Mouse (Mus musculus): ENCODE results near the gene Eddm3b. TPM values are rescaled to one million over a fixed set of nuclear protein-coding genes. Genes with fewer than 3 reads are reported as not detected.
"Not testable (repeated sequence)": the region's sequence is repeated elsewhere in the genome, so short reads cannot be mapped to it uniquely, and the experiment has no call there.

The Eddm3b gene
- polyA plus RNA-seq, 1 experiment from 2014 or later = not detected

- peak within 1 kb of the TSS; percentile 47 for H3K4me3 ChIP-seq (ENCODE audit: low read depth, low read length)
- H3K9me3 ChIP-seq (ENCODE audit: control insufficient read depth, low read length) = no peaks in the 10 kb centered on the region
- ATAC-seq (replicated peaks; ENCODE audit: low FRiP score) (peak; percentile 19), DNase-seq (ENCODE audit: low spot score) (peak; percentile 75)
- peak within 1 kb of the TSS; percentile 57 for H3K9ac ChIP-seq (ENCODE audit: low read length)
- peak within 1 kb of the TSS; percentile 77 for H3K4me2 ChIP-seq (ENCODE audit: low read depth, low read length, severe bottlenecking)
- no peaks in the 10 kb centered on the region for H3K36me3 ChIP-seq (ENCODE audit: control insufficient read depth, insufficient read depth, low read length)
- 10% methylated on average over 33 of the region's 33 CpGs for WGBS
- H3K27ac ChIP-seq (ENCODE audit: low read depth, low read length) = 0 out of 2 replicates have a peak within 1 kb of the TSS, but pooled peaks have one; percentile 54
- H3K27me3 ChIP-seq (ENCODE audit: control insufficient read depth, insufficient read depth, low read length) = no peaks in the 10 kb centered on the region; the same call in 1 of the 2 replicates
- H3K4me1 ChIP-seq (replicated peaks; ENCODE audit: control insufficient read depth, insufficient read depth, low read length) = no peaks in the 10 kb centered on the region
These were observed 23.0 kb upstream of the Eddm3b start, which contains the start of the genes Rnase4 and Ang for GRCm38 (mm10) chr14:51090921-51091900. Gene Rnase4 (plus strand): TSS chr14:51091077. Gene Ang (plus strand): TSS chr14:51091150.

GRCm38 (mm10) chr14:51092073-51092620 lies 22.1 kb upstream of the Eddm3b start:
- H3K4me1 ChIP-seq (replicated peaks; ENCODE audit: control insufficient read depth, insufficient read depth, low read length) = no peaks in the 10 kb centered on the region
- WGBS = 49% methylated on average over 8 of the region's 8 CpGs
- no peaks in the 10 kb centered on the region for H3K36me3 ChIP-seq (ENCODE audit: control insufficient read depth, insufficient read depth, low read length)
- no peak overlapping the region for H3K4me3 ChIP-seq (ENCODE audit: low read depth, low read length)
- no peaks in the 10 kb centered on the region for H3K9me3 ChIP-seq (ENCODE audit: control insufficient read depth, low read length)
- H3K9ac ChIP-seq (ENCODE audit: low read length) = no peak overlapping the region
- no peaks in the 10 kb centered on the region; the same call in 1 of the 2 replicates for H3K27me3 ChIP-seq (ENCODE audit: control insufficient read depth, insufficient read depth, low read length)
- no peak overlapping the region for H3K27ac ChIP-seq (ENCODE audit: low read depth, low read length)
- ATAC-seq (replicated peaks; ENCODE audit: low FRiP score) = no peak
- no peak for DNase-seq (ENCODE audit: low spot score)
- H3K4me2 ChIP-seq (ENCODE audit: low read depth, low read length, severe bottlenecking) = no peak overlapping the region

- 27% methylated on average over 3 of the region's 3 CpGs for WGBS
- ATAC-seq (replicated peaks; ENCODE audit: low FRiP score) = no peak
These were observed 20.7 kb upstream of the Eddm3b start for GRCm38 (mm10) chr14:51093496-51093895.

GRCm38 (mm10) chr14:51094096-51094875 lies 19.9 kb upstream of the Eddm3b start:
- H3K4me1 ChIP-seq (replicated peaks; ENCODE audit: control insufficient read depth, insufficient read depth, low read length) = no peaks in the 10 kb centered on the region
- H3K36me3 ChIP-seq (ENCODE audit: control insufficient read depth, insufficient read depth, low read length) = no peaks in the 10 kb centered on the region
- H3K27ac ChIP-seq (ENCODE audit: low read depth, low read length) = no peak overlapping the region
- ATAC-seq (replicated peaks; ENCODE audit: low FRiP score) (no peak), DNase-seq (ENCODE audit: low spot score) (no peak)
- H3K27me3 ChIP-seq (ENCODE audit: control insufficient read depth, insufficient read depth, low read length) = no peaks in the 10 kb centered on the region; the same call in 1 of the 2 replicates
- no peak overlapping the region for H3K4me3 ChIP-seq (ENCODE audit: low read depth, low read length)
- WGBS = 85% methylated on average over 5 of the region's 5 CpGs
- H3K4me2 ChIP-seq (ENCODE audit: low read depth, low read length, severe bottlenecking) = no peak overlapping the region
- no peak overlapping the region for H3K9ac ChIP-seq (ENCODE audit: low read length)
- H3K9me3 ChIP-seq (ENCODE audit: control insufficient read depth, low read length) = no peaks in the 10 kb centered on the region

More at GRCm38 (mm10) chr14:51093496-51093895, 20.7 kb upstream of the Eddm3b start:
- Histone ChIP-seq H3K27me3 (ENCODE audit: control insufficient read depth, insufficient read depth, low read length) (no peaks in the 10 kb centered on the region; the same call in 1 of the 2 replicates), H3K27ac (ENCODE audit: low read depth, low read length) (no peak overlapping the region), H3K4me1 (replicated peaks; ENCODE audit: control insufficient read depth, insufficient read depth, low read length) (no peaks in the 10 kb centered on the region), H3K36me3 (ENCODE audit: control insufficient read depth, insufficient read depth, low read length) (no peaks in the 10 kb centered on the region), H3K4me2 (ENCODE audit: low read depth, low read length, severe bottlenecking) (no peak overlapping the region), H3K9me3 (ENCODE audit: control insufficient read depth, low read length) (no peaks in the 10 kb centered on the region), H3K4me3 (ENCODE audit: low read depth, low read length) (no peak overlapping the region), H3K9ac (ENCODE audit: low read length) (no peak overlapping the region)
- DNase-seq (ENCODE audit: low spot score) = no peak

GRCm38 (mm10) chr14:51094921-51095320 lies 19.3 kb upstream of the Eddm3b start:
- no peak overlapping the region for H3K4me2 ChIP-seq (ENCODE audit: low read depth, low read length, severe bottlenecking)
- H3K4me1 ChIP-seq (replicated peaks; ENCODE audit: control insufficient read depth, insufficient read depth, low read length) = no peaks in the 10 kb centered on the region
- H3K36me3 ChIP-seq (ENCODE audit: control insufficient read depth, insufficient read depth, low read length) = no peaks in the 10 kb centered on the region
- DNase-seq (ENCODE audit: low spot score) (no peak), ATAC-seq (replicated peaks; ENCODE audit: low FRiP score) (no peak)
- H3K4me3 ChIP-seq (ENCODE audit: low read depth, low read length) = no peak overlapping the region
- no peak overlapping the region for H3K27ac ChIP-seq (ENCODE audit: low read depth, low read length)
- no peaks in the 10 kb centered on the region; the same call in 1 of the 2 replicates for H3K27me3 ChIP-seq (ENCODE audit: control insufficient read depth, insufficient read depth, low read length)
- H3K9ac ChIP-seq (ENCODE audit: low read length) = no peak overlapping the region
- H3K9me3 ChIP-seq (ENCODE audit: control insufficient read depth, low read length) = no peaks in the 10 kb centered on the region
- 63% methylated on average over 9 of the region's 9 CpGs for WGBS

GRCm38 (mm10) chr14:51095736-51096524 lies 18.3 kb upstream of the Eddm3b start:
- Histone ChIP-seq H3K9ac (ENCODE audit: low read length) (no peak overlapping the region), H3K4me1 (replicated peaks; ENCODE audit: control insufficient read depth, insufficient read depth, low read length) (no peaks in the 10 kb centered on the region), H3K4me2 (ENCODE audit: low read depth, low read length, severe bottlenecking) (no peak overlapping the region), H3K4me3 (ENCODE audit: low read depth, low read length) (no peak overlapping the region), H3K9me3 (ENCODE audit: control insufficient read depth, low read length) (no peaks in the 10 kb centered on the region), H3K27ac (ENCODE audit: low read depth, low read length) (no peak overlapping the region), H3K36me3 (ENCODE audit: control insufficient read depth, insufficient read depth, low read length) (no peaks in the 10 kb centered on the region), H3K27me3 (ENCODE audit: control insufficient read depth, insufficient read depth, low read length) (no peaks in the 10 kb centered on the region; the same call in 1 of the 2 replicates)
- no peak for DNase-seq (ENCODE audit: low spot score)
- ATAC-seq (replicated peaks; ENCODE audit: low FRiP score) = no peak
- WGBS = 83% methylated on average over 9 of the region's 9 CpGs

GRCm38 (mm10) chr14:51098300-51098699 lies 15.9 kb upstream of the Eddm3b start:
- 25% methylated on average over 1 of the region's 1 CpGs for WGBS
- not testable (repeated sequence) for H3K36me3 ChIP-seq (ENCODE audit: control insufficient read depth, insufficient read depth, low read length)

More at GRCm38 (mm10) chr14:51098300-51098699, 15.9 kb upstream of the Eddm3b start:
- not testable (repeated sequence) for H3K9me3 ChIP-seq (ENCODE audit: control insufficient read depth, low read length); H3K4me1 ChIP-seq (replicated peaks; ENCODE audit: control insufficient read depth, insufficient read depth, low read length); H3K9ac ChIP-seq (ENCODE audit: low read length); H3K4me3 ChIP-seq (ENCODE audit: low read depth, low read length); H3K27ac ChIP-seq (ENCODE audit: low read depth, low read length); DNase-seq (ENCODE audit: low spot score); H3K27me3 ChIP-seq (ENCODE audit: control insufficient read depth, insufficient read depth, low read length); H3K4me2 ChIP-seq (ENCODE audit: low read depth, low read length, severe bottlenecking)
- ATAC-seq (replicated peaks; ENCODE audit: low FRiP score) = peak; percentile 56
